Mouse (Mus musculus): ENCODE results near the gene Erc1.

Erc1 gene

DNA sequence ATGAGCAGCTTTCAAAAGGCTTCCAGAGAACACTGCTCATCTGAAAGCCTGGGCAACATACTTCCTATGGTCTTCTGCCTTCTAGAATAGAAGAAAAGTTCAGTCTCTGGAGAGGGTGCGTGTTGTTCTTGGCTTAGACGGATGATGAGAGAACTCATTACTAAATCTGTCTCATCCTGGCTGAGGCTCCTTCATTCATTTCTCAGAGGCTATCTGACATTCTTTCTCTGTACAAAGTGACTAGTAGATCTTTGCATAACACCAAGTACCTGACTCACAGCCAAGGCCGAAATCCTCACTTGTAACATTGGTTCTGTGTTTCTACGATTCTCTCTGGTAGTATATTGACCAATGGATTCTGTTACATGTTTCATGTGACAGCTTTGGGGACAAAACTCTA lies 252.5 kb downstream of the Erc1 start:
- in situ Hi-C loops (cut with MboI, MseI), result no loop called here

GRCm38 (mm10) chr6:119590872-119591271 lies 257.1 kb downstream of the Erc1 start:
- in situ Hi-C loops (cut with MboI, MseI), result no loop called here

DNA sequence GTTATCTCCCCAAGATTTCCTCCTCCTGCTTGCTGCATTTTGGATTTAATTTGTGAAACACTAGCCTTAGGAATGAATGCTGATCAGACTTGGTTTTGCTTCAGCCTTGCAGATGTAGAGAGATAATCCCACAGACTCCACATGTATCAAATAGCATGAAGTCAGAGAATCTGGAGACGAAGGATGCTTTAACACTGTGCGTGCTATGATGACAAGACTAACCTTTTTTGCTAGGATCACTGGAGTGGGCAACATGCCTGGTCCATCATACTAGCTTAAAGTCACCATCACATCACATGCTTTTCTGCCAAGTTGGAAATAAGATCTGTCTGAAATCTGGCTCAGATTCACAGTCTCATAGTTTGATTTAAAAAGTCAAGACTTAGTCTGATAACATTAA lies 260.1 kb downstream of the Erc1 start:
- in situ Hi-C loops (cut with MboI, MseI), result no loop called here

- in situ Hi-C loops (cut with MboI, MseI), result no loop called here
These were observed 260.5 kb downstream of the Erc1 start for GRCm38 (mm10) chr6:119587454-119587853.

DNA sequence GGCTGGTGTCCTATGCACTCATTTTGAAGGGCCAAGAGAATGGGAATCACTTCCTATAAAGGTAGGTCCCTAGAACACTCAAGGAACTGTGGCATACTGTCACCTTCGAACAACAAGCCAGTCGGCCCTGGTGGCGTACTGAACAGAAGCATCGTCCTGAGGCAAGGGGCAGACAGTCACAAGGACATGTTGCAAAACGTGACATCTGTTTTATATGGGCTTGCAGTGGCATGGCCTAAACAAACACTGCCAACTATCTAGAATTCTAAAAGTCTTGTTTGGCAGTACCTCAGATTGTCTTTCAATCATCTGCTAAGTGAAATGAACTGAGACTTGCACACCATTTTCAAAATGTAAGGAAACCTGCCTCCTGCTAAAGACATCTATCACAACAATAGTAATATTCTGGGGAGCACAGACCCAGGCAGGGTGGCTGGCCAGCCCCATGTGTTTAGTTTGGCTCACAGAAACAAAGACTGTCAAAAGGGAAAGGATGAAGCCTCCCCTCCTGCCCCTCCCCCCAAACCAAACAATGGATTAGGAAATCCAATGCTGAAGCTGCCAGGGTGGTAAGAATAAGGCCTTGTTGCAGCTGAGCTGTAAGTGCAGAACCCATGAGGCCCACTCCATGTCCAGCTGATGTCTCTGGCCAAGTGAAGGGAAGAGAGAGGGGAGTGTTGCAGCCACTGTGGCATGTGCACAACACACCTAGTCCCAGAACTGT lies 262.2 kb downstream of the Erc1 start:
- in situ Hi-C loops (cut with MboI, MseI), result no loop called here

DNA sequence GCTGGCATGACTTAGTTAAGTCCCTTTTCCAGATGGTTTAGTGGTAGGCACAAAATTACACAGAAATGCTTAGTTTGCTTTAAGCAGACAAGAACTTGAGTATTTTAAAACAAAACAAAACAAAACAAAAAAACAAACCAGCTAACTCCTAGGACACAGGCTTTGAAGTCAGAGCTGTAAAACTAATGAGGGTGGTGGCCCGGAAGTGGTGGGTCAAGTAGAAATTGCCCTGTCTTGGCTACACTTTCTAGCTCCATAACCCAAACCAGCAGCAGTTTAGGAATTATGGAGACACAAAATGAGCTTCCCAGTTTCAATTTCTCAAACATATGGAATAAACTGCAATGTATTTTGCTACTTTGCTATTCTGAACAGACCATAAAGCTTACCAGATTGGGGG lies 263.9 kb downstream of the Erc1 start:
- in situ Hi-C loops (cut with MboI, MseI), result no loop called here

- in situ Hi-C loops (cut with MboI, MseI), result no loop called here
These were observed 264.8 kb downstream of the Erc1 start for GRCm38 (mm10) chr6:119583165-119583564.

DNA sequence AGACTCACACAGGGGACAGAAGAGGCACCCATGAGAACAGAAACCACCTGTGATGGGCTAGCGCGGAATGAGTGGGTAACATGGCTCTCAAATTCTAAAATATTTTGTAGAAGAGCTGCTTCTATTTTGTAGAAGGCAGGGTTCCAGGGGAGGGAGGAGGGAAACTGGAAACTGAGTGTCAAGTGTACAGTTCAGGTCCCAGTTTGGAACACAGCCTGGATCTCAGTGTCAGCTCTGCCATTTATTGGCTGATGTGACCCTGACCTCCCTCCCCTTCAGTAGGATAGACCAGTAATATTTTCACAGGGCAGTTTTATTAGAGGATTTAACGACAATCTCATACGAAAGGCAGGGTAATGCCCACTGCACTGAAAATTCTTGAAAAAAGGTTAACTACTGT lies 271.3 kb downstream of the Erc1 start:
- in situ Hi-C loops (cut with MboI, MseI), result no loop called here

- in situ Hi-C loops (cut with MboI, MseI), result no loop called here
These were observed 272.6 kb downstream of the Erc1 start for GRCm38 (mm10) chr6:119575331-119575730.

DNA sequence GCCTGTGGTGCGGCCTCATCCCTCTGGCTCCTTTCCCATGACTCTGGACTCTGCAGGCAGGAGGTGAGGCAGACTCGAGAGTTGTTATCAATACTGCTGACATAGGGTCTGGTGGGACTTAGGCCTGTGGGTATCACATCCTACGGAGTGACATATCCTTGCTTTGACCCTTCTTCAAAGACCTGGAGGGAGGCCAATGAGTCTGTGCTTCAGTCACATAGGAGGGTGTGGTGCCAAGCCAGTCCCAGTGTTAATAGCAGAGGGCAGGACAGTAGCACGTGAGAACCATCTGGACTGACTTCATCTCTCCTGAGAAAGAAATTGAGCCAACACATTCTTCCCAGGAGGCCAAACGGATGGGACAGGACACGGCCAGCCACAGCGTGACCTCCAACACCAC lies 275.7 kb downstream of the Erc1 start:
- in situ Hi-C loops (cut with MboI, MseI), result no loop called here

DNA sequence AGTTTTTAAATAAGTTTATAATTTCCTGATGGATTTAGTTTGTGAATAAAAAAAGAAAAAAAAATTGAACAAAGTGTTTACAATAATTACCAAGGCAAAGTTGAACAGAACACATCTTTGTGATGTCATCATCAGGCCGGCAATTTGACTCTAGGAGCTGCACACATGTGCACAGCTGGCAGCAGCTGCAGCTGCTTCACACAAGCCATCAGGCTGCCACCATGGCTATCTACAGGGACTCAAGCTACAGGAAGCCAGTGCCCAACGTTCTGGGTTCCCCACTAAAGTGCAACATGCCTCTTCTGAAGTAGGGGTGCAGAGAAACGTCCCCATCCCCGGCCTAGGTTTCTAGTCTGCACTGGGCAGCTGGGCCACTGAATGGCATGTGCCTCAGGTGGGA lies 277.2 kb downstream of the Erc1 start:
- in situ Hi-C loops (cut with MboI, MseI), result no loop called here

- in situ Hi-C loops (cut with MboI, MseI), result no loop called here
These were observed 279.6 kb downstream of the Erc1 start for GRCm38 (mm10) chr6:119568339-119568738.

GRCm38 (mm10) chr6:119565451-119566379 lies 282.3 kb downstream of the Erc1 start:
- in situ Hi-C loops (cut with MboI, MseI), result no loop called here

DNA sequence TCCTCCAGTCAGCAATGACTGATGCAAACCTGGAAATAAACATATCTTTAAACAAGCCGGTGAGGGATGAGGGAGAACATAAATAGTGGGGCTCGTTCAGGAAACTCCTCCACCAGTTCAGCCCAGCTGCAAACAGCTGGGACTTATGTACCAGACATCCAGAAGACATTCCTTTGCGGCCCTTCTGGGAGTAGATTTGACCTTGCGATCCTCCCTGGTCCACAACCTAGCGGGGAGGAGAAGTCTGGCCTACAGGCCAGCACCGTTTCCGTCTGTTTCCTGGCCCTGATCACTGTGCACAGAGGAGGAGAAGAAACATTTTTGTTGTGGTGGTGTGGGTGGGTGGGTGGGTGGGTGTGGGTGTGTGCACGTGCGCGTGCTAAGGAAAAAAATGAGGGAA lies 285.4 kb downstream of the Erc1 start:
- in situ Hi-C loops (cut with MboI, MseI), result no loop called here

DNA sequence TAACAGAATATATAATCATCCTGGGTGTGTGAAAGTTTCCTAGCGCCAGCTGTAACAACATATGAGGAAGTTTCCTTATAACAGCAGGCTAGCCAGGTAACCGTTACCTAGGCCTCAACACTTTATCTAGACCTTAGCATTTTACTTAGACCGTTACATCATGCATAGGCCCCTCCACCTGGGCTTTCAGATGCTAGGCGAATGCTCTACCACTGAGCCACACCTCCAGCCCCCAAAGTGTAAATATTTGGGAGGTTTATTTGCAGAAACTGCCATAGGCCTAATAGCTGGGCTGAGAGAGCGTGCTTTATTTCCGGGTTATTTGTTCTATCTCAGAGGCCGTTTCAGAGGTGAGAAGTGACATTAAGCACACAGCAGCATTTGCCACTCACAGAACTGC lies 289.1 kb downstream of the Erc1 start:
- in situ Hi-C loops (cut with MboI, MseI), result no loop called here

DNA sequence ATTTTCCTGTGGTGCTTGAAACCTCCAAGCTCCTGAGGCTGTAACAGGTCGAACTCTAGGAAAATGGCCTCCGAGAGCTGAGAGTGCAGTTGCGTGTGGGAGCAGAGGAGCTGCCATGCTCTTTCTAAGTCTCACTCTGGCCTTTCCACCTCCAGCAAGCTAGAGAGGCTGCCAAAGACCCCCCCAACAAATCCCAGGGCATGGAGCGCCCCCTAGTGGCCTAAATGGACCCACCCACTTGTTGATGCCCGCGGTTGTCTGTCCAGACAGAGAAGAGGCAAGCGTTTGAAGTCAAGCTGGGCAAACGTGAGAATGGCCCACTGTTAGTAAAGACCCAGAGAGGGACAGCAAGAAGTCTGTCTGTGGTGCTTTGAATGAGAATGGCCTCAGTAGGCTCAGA lies 293.5 kb downstream of the Erc1 start:
- in situ Hi-C loops (cut with MboI, MseI), result no loop called here

DNA sequence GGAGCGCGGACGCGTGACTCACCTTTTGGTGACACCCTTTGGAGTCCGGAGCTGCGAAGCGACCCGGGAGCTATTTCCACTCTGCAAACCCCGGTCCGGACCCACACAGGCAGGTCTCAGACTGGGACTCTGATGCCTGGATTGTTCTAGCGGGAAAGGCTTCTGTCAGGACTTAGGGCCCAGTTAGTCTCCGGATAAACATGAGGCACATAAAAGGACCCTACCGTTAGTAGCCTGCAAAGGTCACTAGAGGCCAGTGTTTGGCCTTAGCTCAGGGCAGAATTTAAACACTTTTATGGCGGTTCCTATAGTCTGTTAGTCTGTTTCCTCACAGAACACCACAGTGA lies 303.5 kb downstream of the Erc1 start:
- in situ Hi-C loops (cut with MboI, MseI), result loop anchor here (5.0 kb wide), 1 partner anchor 97 kb away; no protein-coding TSS in a partner anchor

- in situ Hi-C loops (cut with MboI, MseI), result loop anchor here (5.0 kb wide), 1 partner anchor 97 kb away; no protein-coding TSS in a partner anchor
These were observed 304.0 kb downstream of the Erc1 start, which contains the start of gene Wnt5b for GRCm38 (mm10) chr6:119543803-119544517. Wnt5b (minus strand) TSS chr6:119544347.

- in situ Hi-C loops (cut with MboI, MseI), result loop anchor here (5.0 kb wide), 1 partner anchor 96 kb away; no protein-coding TSS in a partner anchor
These were observed 304.5 kb downstream of the Erc1 start for GRCm38 (mm10) chr6:119543456-119543802.

- in situ Hi-C loops (cut with MboI, MseI), result no loop called here
These were observed 312.1 kb downstream of the Erc1 start for GRCm38 (mm10) chr6:119535867-119536266.

DNA sequence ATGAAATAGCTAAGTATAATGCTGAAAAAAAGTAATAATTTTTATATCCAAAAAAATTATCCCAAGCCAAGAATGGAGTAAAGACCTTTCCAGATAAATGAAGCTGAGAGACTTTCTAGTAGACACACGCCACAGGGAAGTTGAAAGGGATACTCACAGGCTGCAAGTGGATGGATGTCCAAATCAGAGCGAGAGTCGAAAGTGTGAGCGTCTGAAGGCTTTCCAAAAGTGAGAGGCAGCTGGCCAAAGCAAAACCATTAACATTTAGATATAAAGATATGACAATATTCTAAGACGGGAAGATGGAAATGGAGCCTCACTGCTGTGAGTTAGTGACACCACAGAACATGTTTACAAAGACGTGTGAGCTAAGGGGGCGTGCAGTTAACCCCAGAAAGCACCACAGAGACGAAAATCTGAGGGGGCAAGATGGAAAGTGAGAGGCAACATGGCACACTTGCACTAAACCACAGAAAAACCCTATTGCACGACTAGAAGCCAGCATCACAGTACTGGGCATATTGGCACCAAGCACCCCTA lies 314.7 kb downstream of the Erc1 start:
- in situ Hi-C loops (cut with MboI, MseI), result no loop called here

DNA sequence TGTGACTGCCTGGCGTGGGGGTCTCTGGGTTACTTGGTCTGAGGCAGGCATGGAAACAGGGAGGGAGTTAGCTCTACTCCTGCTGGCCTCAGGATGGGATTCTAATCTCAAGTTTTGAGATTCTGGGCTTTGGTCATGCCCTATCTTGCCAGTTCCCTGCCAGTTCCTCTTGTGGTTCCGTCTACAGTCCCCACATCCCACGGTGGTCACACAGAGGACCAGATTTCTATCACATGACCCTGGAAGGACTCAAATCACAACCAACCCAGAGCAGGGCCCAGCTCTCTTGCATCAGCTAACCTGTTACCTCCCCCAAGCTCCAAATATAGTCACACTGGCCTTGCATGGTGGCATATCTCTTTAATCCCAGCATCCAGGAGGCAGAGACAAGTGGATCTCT lies 318.3 kb downstream of the Erc1 start:
- in situ Hi-C loops (cut with MboI, MseI), result no loop called here
